15 mouse cellular contexts compared by ENCODE assay signal in genomic region chr4:132594191-132594590, GRCm38 (mm10). TPM values are rescaled to one million over a fixed set of nuclear protein-coding genes. Genes with fewer than 3 reads are reported as not detected.
DNase-seq lines count a peak whose midpoint lies in the region; ATAC-seq and TF ChIP-seq lines count a peak whose summit lies in the region.
"Had no signal": no experiment of that assay in that cellular context is flagged by ENCODE, and none has a peak within 500 bp of the region (broad histone marks: within the 10 kb centered on the region; RNA-seq: fewer than 3 reads in every experiment).

No protein-coding gene starts in this region.

- no peak for TF ChIP-seq POLR2A in liver, adult 2 months (IDR thresholded peaks at IDR 0.05; ENCODE audit: extremely low read depth, insufficient read depth, low read length)

- no peak overlapping the region for H3K9ac ChIP-seq in heart, embryonic 12.5 days
- no peak overlapping the region for H3K9ac ChIP-seq in liver, adult 2 months (ENCODE audit: low read depth, low read length)
- H3K9ac ChIP-seq in liver, embryonic 12.5 days, result no peak overlapping the region
- H3K9ac ChIP-seq: heart, embryonic 15.5 days had no signal

- H3K9me3 ChIP-seq in heart, embryonic 12.5 days (replicated peaks), result no peaks in the 10 kb centered on the region
- peaks cover 5% of the 10 kb centered on the region; the same call in 1 of the 2 replicates for H3K9me3 ChIP-seq in liver, embryonic 12.5 days (replicated peaks)
- H3K9me3 ChIP-seq: heart, embryonic 15.5 days had no signal

- ATAC-seq in heart, embryonic 12.5 days (ENCODE audit: insufficient number of reproducible peaks, low FRiP score), result peak; percentile 42; the same call in 1 of the 2 replicates
- ATAC-seq in liver, embryonic 12.5 days, result no peak
- ATAC-seq: forebrain, embryonic 14.5 days had no signal

- H3K4me2 ChIP-seq in heart, embryonic 12.5 days, result no peak overlapping the region
- H3K4me2 ChIP-seq in liver, embryonic 12.5 days, result no peak overlapping the region
- H3K4me2 ChIP-seq: heart, embryonic 15.5 days had no signal

- H3K4me3 ChIP-seq in heart, embryonic 12.5 days, result no peak overlapping the region
- no peak overlapping the region for H3K4me3 ChIP-seq in liver, adult 2 months (ENCODE audit: insufficient read depth, low read depth, low read length)
- no peak overlapping the region for H3K4me3 ChIP-seq in liver, embryonic 12.5 days
- H3K4me3 ChIP-seq: heart, embryonic 15.5 days had no signal

- no peak for DNase-seq in heart, adult 9 months (ENCODE audit: low spot score in 2 of 2)
- peak; percentile 67 for DNase-seq in liver, adult 2 months (ENCODE audit: extremely low read depth, low read depth, low spot score)
- DNase-seq in WW6 (ENCODE audit: low read depth, low spot score), result peak; percentile 26
- DNase-seq in kidney, postnatal 4 days, result peak; percentile 20 to 38
- no peak for DNase-seq in spleen, postnatal 36 days (ENCODE audit: low spot score in 2 of 2)
- no peak for DNase-seq in urinary bladder, adult 18-20 months (ENCODE audit: low spot score in 2 of 2)
- DNase-seq: B cell, adult 2 months; cerebellum, postnatal 25 days; gastrocnemius, postnatal 10 days; lung, postnatal 10 days; retina, postnatal 1 day had no signal

- H3K27me3 ChIP-seq in heart, embryonic 12.5 days (replicated peaks), result peaks cover 3% of the 10 kb centered on the region; the same call in 1 of the 2 replicates
- H3K27me3 ChIP-seq in liver, adult 2 months (ENCODE audit: control insufficient read depth, insufficient read depth, low read length), result no peaks in the 10 kb centered on the region
- no peaks in the 10 kb centered on the region for H3K27me3 ChIP-seq in liver, embryonic 12.5 days (replicated peaks)
- H3K27me3 ChIP-seq: heart, embryonic 15.5 days had no signal

- peak overlapping the region; percentile 0; the same call in 1 of the 2 replicates for H3K27ac ChIP-seq in heart, embryonic 12.5 days (ENCODE audit: poor library complexity, severe bottlenecking)
- no peak overlapping the region for H3K27ac ChIP-seq in liver, adult 2 months (replicated peaks; ENCODE audit: insufficient read depth, low read depth, low read length)
- H3K27ac ChIP-seq in liver, embryonic 12.5 days, result no peak overlapping the region
- H3K27ac ChIP-seq: heart, embryonic 15.5 days had no signal

- no peak for TF ChIP-seq CTCF in liver, adult 2 months (IDR thresholded peaks at IDR 0.05; ENCODE audit: low read depth, low read length)

- no peaks in the 10 kb centered on the region for H3K36me3 ChIP-seq in heart, embryonic 12.5 days
- H3K36me3 ChIP-seq in liver, adult 2 months (ENCODE audit: control insufficient read depth, insufficient read depth, low read length), result no peaks in the 10 kb centered on the region
- H3K36me3 ChIP-seq in liver, embryonic 12.5 days, result no peaks in the 10 kb centered on the region
- H3K36me3 ChIP-seq: heart, embryonic 15.5 days had no signal

- whole genome bisulfite sequencing in heart, embryonic 12.5 days, result 32% methylated on average over 4 of the region's 4 CpGs
- WGBS in liver, adult 2 months, result 28% methylated on average over 4 of the region's 4 CpGs
- 52% methylated on average over 4 of the region's 4 CpGs for WGBS in liver, embryonic 12.5 days (ENCODE audit: insufficient replicate concordance)

- H3K79me2 ChIP-seq in liver, adult 2 months (ENCODE audit: control insufficient read depth, insufficient read depth, low read length), result no peaks in the 10 kb centered on the region

- H3K4me1 ChIP-seq in heart, embryonic 12.5 days (replicated peaks), result peaks cover 19% of the 10 kb centered on the region
- H3K4me1 ChIP-seq in liver, adult 2 months (ENCODE audit: control insufficient read depth, insufficient read depth, low read length), result peaks cover 7% of the 10 kb centered on the region
- peaks cover 12% of the 10 kb centered on the region; the same call in 1 of the 2 replicates for H3K4me1 ChIP-seq in liver, embryonic 12.5 days

RNA-seq across cellular contexts. Expression of gene Ptafr, which starts 30.3 kb away (rescaled TPM):
- polyA plus RNA-seq in heart, embryonic 12.5 days (2016; fragmentation: Nextera tagmentation; extraction: Ambion mirVana), result 0.23 and 0.27 TPM in 2 replicates
- total RNA-seq in liver, adult 2 months (2014; rRNA removed), result 1.0 and 1.3 TPM in 2 replicates
- 0.73 and 1.0 TPM in 2 replicates for polyA plus RNA-seq in liver, adult 2 months (2012; rRNA removed)
- 0.77 and 0.94 TPM in 2 replicates for polyA plus RNA-seq in liver, embryonic 12.5 days (2016; fragmentation: Nextera tagmentation; extraction: Ambion mirVana)

RNA-seq across cellular contexts. Expression of gene Eya3, which starts 44.6 kb away (rescaled TPM):
- polyA plus RNA-seq in heart, embryonic 12.5 days (2016; fragmentation: Nextera tagmentation; extraction: Ambion mirVana), result 23.5 and 23.9 TPM in 2 replicates
- 6.7 and 6.8 TPM in 2 replicates for total RNA-seq in liver, adult 2 months (2014; rRNA removed)
- 9.0 and 9.2 TPM in 2 replicates for polyA plus RNA-seq in liver, adult 2 months (2012; rRNA removed)
- 21.1 and 25.6 TPM in 2 replicates for polyA plus RNA-seq in liver, embryonic 12.5 days (2016; fragmentation: Nextera tagmentation; extraction: Ambion mirVana)

RNA-seq across cellular contexts. Expression of gene Dnajc8, which starts 58.8 kb away (rescaled TPM):
- polyA plus RNA-seq in heart, embryonic 12.5 days (2016; fragmentation: Nextera tagmentation; extraction: Ambion mirVana), result 130 and 135 TPM in 2 replicates
- 17.0 and 26.1 TPM in 2 replicates for total RNA-seq in liver, adult 2 months (2014; rRNA removed)
- polyA plus RNA-seq in liver, adult 2 months (2012; rRNA removed), result 9.7 and 10.4 TPM in 2 replicates
- polyA plus RNA-seq in liver, embryonic 12.5 days (2016; fragmentation: Nextera tagmentation; extraction: Ambion mirVana), result 143 and 148 TPM in 2 replicates

Comparison
In these comparisons a context has a peak if more than half of its experiments do, and no peak if none do; other contexts are left out.
1. RNA of gene Dnajc8, which starts 58.8 kb away (polyA plus RNA-seq): 143 to 148 TPM in liver, embryonic 12.5 days and 130 to 135 TPM in heart, embryonic 12.5 days; 9.7 to 10.4 TPM in liver, adult 2 months; every median in the first group is over 10 times any median in the second.
2. DNase-seq: peak in liver, adult 2 months (single experiment), WW6 (single experiment) and kidney, postnatal 4 days (2 of 2); none in heart, adult 9 months (0 of 2), spleen, postnatal 36 days (0 of 2) and urinary bladder, adult 18-20 months (0 of 2).